In the genomic region with DNA sequence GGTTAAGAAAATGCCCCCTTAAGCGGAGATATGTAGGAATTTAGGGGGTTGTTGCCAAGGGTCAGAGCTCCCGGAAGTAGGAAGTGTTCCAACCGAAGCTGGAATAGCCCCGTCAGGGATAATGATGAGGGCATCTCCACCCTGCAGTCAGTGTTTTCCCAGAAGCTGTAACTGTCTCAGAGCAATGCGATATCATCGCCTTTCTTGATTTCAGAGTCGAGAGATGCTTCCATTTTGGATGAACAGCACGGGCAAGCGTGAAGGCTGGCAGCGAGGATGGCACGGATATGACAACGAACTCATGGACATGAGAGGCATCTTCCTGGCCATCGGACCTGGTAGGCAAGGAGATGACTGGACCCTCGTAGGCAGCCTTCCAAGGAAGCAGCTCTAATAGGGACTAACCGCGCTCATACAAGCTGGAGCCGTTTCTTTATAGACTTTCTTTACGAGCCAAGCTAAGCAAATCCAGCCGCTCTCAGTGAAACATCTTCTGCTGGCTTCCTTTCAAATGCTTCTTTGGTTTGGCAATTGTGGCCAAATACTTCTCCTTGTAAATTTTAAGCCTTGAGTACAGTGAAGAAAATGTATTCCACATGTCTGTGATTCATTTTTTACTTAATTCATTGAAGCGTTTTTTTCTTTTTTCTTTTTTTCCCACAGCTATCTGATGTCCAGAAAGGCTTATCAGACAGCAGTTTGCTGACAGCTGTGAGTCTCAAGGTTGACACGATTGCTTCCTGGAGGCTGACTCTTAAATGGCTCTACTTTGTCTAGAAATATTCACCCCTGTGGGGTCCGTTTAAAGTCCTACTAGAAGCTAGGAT, we compare ENCODE assay signal across 8 mouse cellular contexts.
A peak's percentile ranks its signal among the peaks of the same experiment; 100 is the strongest.
DNase-seq lines count a peak whose midpoint lies in the region; ATAC-seq and TF ChIP-seq lines count a peak whose summit lies in the region.

No protein-coding gene starts in this region.

- TF ChIP-seq CTCF in liver, postnatal 0 days (IDR thresholded peaks at IDR 0.05; ENCODE audit: low read depth) = no peak

- no peaks in the 10 kb centered on the region for H3K9me3 ChIP-seq in limb, embryonic 13.5 days
- H3K9me3 ChIP-seq in liver, postnatal 0 days (ENCODE audit: low read length) = no peaks in the 10 kb centered on the region

- peak overlapping the region; percentile 15; the same call in 1 of the 2 replicates for H3K27ac ChIP-seq in limb, embryonic 13.5 days
- no peak overlapping the region for H3K27ac ChIP-seq in liver, postnatal 0 days (ENCODE audit: low read depth)

- no peak for TF ChIP-seq EP300 in liver, postnatal 0 days (IDR thresholded peaks at IDR 0.05; ENCODE audit: low read depth)

- WGBS in limb, embryonic 13.5 days = 39% methylated on average over 22 of the region's 22 CpGs
- 80% methylated on average over 22 of the region's 22 CpGs for WGBS in liver, postnatal 0 days (ENCODE audit: insufficient replicate concordance)

- H3K9ac ChIP-seq in limb, embryonic 13.5 days = no peak overlapping the region
- H3K9ac ChIP-seq in liver, postnatal 0 days (replicated peaks) = no peak overlapping the region

- H3K27me3 ChIP-seq in limb, embryonic 13.5 days = no peaks in the 10 kb centered on the region
- H3K27me3 ChIP-seq in liver, postnatal 0 days (ENCODE audit: insufficient read depth, low read length) = no peaks in the 10 kb centered on the region

- H3K4me2 ChIP-seq in limb, embryonic 13.5 days (replicated peaks) = peak overlapping the region; percentile 48
- H3K4me2 ChIP-seq in liver, postnatal 0 days (ENCODE audit: low read depth, low read length) = no peak overlapping the region

- H3K36me3 ChIP-seq in limb, embryonic 13.5 days = no peaks in the 10 kb centered on the region
- H3K36me3 ChIP-seq in liver, postnatal 0 days (replicated peaks; ENCODE audit: insufficient read depth, low read length) = no peaks in the 10 kb centered on the region

- DNase-seq in adrenal gland, adult 2 months = peak; percentile 7
- DNase-seq in adrenal gland, adult 8-10 months = no peak
- DNase-seq in layer of hippocampus, adult 18-20 months (ENCODE audit: low spot score in 2 of 2) = peak; percentile 5 to 12
- no peak for DNase-seq in layer of hippocampus, adult 9-10 months (ENCODE audit: low spot score)
- peak; percentile 14 for DNase-seq in fat pad, adult 2 months (ENCODE audit: extremely low read depth, low read depth, low spot score)
- no peak for DNase-seq in liver, postnatal 0 days

- H3K4me3 ChIP-seq in limb, embryonic 13.5 days = no peak overlapping the region
- H3K4me3 ChIP-seq in liver, postnatal 0 days (ENCODE audit: low read depth, low read length) = no peak overlapping the region

- peak; percentile 88 for ATAC-seq in limb, embryonic 13.5 days (ENCODE audit: low FRiP score, low read depth)
- ATAC-seq in liver, postnatal 0 days = no peak
- ATAC-seq in inflammation-experienced regulatory T-cells, adult 6 months = no peak

- H3K4me1 ChIP-seq in limb, embryonic 13.5 days = peaks cover 38% of the 10 kb centered on the region
- no peaks in the 10 kb centered on the region for H3K4me1 ChIP-seq in liver, postnatal 0 days (ENCODE audit: insufficient read depth)

Comparison
In these comparisons a context has a peak if more than half of its experiments do, and no peak if none do; other contexts are left out.
1. DNase-seq: peak in adrenal gland, adult 2 months (single experiment), layer of hippocampus, adult 18-20 months (2 of 2) and fat pad, adult 2 months (single experiment); none in adrenal gland, adult 8-10 months (single experiment), layer of hippocampus, adult 9-10 months (single experiment) and liver, postnatal 0 days (single experiment).